Mouse (Mus musculus): Measurements from ENCODE around the gene Fez1.

The Fez1 gene

DNA sequence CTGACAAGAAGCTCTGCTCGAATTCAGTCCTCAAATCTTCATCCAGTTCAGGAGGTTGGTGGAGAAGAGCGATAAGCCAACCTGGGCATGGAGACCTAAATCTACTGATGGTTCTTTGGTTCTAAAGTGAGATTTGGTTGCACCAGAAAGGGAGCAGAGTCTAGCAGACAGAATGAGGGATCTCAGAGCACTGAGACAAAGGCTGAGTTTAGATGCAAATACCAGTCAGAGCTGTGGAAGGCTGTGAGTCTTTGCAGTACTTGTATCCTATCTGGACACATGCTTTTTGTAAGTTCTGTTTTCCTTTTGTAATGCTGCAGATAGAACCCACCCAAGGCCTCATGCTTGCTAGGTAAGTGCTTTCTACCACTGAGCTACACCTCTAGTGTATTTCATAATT, 360 bp downstream of the Fez1 start:
- ChIA-PET POLR2A (interaction anchor here in 3 of 4 experiments (0.7 to 3.4 kb wide), 6 partner anchors 11 to 96 kb away, joined by 3 to 9 read pairs (median 3); partner anchors contain the start of gene Ei24 (in 1 of the 3)), CTCF (no interaction called here)

DNA sequence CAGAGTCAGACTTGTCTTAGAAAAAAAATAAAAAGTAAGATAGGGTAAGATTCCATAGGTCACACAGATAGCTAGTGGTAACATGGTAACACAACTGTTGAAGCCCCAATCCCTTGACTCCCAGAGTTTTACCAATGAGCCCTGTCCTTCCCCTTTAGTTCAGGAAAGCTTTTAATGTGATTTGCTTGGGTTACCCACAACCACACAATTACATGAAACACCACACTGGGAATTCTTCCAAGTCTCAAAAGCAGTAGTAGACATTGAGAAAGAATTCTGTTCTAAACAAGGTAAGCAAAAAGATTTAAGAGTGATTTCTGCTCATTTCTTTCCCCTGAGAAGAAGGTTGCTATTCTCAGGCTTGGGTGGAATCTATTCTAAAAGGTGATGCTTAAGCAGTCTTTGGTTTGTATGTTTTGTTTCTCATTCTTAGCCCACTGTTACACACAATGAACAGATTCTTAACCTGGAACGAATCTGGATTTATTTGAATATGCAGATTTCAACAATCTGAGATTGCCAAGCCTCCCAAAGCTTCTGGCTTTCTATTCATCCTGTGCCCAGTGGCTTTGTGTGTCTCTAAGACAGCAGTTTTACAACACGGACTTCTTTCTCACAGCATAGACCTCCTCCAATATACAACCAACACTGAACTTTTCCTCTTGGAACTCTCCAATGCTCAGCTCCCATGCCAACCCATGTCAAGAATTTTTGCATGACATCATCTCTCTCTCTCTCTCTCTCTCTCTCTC, 5.1 kb downstream of the Fez1 start:
- POLR2A ChIA-PET = no interaction called here
- CTCF ChIA-PET = interaction anchor here in 1 of 4 experiments (0.6 kb wide), 1 partner anchor 143 kb away, joined by 3 read pairs; no protein-coding TSS in a partner anchor

DNA sequence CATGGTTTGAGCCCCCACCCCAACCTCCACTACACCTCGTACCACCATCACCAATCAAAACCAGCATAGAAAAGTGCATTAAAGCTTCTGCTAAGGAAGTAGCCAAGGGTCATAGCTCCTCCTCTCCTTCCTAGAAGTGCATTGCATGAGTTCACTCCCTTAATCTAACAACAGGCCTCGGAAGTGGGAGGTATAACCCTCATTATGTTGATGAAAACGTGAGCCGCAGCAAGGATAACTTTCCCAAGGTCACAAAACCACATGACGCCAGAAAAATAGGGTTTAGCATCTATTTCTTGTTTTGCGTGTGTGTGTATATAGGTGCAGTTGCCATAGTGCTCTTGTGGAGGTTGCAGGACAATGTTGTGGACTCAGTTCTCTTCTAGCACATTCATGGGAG, 9.7 kb downstream of the Fez1 start:
- ChIA-PET CTCF (no interaction called here), POLR2A (interaction anchor here in 2 of 4 experiments (0.6 to 2.2 kb wide), 4 partner anchors 26 to 119 kb away, joined by 3 to 7 read pairs (median 3); no protein-coding TSS in a partner anchor)

DNA sequence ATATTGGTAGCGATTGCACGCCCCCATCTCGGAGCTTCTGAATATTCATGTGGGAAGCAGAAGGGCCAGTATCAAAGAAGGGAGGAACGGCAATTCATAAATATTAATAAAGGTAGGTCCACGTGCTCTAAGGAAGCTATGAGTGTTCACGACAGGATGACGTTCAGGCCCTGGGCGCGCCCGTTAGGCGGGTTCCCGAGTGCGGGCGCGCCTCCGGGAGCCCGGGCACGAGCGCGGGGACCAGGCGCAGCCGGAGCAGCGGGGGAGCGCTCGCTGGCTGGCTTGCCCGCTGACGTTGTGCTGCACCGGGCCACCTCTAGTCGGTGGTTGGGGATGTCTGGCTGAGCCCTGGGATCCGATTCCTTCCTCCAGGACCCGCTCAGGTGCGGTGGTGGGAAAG, 10.9 kb downstream of the Fez1 start:
- POLR2A ChIA-PET = interaction anchor here in 3 of 4 experiments (0.6 to 2.2 kb wide), 11 partner anchors 10 to 584 kb away, joined by 3 to 9 read pairs (median 3); partner anchors contain the start of gene Fez1 (in 1 of the 3)
- CTCF ChIA-PET = interaction anchor here in 2 of 4 experiments (0.6 to 1.0 kb wide), 5 partner anchors 10 to 338 kb away, joined by 3 to 4 read pairs (median 3); no protein-coding TSS in a partner anchor

DNA sequence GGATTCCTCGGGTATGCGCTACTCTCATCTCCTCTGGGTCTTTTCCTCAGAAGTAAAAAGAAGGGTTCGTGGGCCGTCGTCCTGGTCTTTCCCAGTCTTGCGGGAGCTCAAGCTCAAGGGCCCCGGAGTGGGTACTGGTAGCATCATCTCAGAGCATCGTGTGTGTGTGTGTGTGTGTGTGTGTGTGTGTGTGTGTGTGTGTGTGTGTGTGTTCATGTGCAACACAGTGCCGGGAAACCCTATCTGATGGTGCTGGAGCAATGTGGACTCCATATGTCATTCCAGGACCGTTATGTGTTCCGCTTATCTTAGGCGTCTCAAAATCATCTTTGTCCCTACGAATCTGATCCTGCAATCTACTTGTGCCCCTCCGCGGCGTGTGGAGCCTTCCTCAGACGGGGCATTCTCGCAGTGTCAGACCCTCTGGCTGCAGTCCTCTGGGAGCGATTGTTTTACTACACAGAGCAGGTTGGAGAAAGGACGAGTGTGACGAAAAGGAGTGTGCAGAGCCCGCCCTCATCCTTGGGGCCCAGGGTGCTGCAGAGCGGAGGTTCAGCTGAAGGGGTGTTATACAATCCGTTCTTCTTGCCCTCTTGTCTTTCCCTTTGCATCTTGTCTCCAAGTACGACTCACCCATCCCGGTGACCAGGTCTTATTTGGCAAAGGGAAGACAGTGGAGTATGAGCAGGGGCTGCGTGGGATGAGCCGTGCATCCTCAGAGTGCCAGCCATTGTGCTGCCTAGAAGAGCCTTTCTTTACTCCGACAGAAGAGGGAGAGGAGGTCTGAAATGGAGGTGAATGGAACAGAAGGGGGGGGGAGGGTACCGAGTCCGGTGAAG, 11.6 kb downstream of the Fez1 start:
- ChIA-PET CTCF (interaction anchor here in 3 of 4 experiments (0.6 to 1.0 kb wide), 6 partner anchors 10 to 946 kb away, joined by 3 to 4 read pairs (median 3); no protein-coding TSS in a partner anchor), POLR2A (interaction anchor here (0.6 to 2.2 kb wide), 11 partner anchors 9 to 583 kb away, joined by 3 to 16 read pairs (median 4); partner anchors contain the start of gene Fez1 (in 1 of the 4))

DNA sequence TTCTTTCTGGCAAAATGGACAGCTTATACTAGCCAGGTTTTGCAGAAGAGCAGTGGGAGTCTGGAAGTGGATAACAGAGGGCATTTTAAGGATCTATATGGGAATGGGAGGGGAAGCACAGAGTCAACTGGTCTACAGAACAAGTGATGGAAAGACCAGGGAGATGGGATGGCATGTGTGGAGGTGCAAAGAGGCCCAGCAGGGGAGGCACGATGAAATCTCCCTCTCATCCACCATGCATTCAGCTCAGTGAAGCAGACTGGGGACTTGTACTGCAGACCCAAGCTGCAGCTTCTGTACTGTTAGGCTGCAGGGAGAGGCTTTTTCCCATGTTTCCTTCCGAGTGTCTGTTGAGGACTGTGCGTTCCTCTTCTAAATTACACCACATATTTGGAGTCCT, 12.2 kb downstream of the Fez1 start:
- POLR2A ChIA-PET = interaction anchor here in 1 of 4 experiments (0.6 kb wide), 1 partner anchor 52 kb away, joined by 16 read pairs; no protein-coding TSS in a partner anchor
- CTCF ChIA-PET = no interaction called here

DNA sequence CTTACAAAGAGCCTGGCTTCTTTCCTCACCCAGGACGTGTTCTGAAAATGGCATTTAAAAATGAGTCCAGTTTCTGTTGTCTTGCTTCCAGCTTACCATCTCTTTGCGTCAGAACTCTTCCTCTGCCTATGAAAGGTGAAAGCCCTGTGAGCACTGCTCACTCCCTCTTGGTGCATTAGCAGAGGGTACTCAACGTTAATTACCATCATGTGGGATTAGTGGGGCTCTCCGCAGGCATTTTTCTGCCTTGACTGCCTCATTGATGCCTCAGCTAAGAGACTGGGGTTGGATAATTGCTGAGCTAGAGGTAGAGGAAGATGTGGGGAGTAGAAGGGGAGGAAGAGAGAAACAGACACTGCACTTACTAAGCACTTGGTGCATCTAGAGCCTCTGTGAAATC, 24.7 kb downstream of the Fez1 start:
- ChIA-PET POLR2A (no interaction called here), CTCF (no interaction called here)

DNA sequence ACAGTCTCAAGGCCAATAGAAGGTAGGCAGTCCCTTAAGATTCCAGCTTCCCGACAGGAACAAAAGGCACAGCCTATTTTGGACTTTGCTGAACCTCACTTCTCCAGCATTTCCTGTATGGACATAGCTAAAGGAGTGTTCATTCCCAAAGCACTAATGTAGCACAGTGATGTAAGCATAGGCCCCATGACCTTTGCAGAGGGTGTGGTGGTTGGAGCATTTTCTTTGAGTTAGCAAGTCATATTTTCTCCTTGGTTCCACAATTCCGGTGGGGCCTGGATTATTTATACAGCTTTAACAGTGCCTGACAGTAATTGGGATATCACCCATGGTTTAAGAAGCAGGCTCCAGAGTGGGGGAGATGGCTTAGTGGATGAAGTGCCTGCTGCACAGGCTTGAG, 27.0 kb downstream of the Fez1 start:
- POLR2A ChIA-PET = interaction anchor here in 1 of 4 experiments (1.5 kb wide), 1 partner anchor 10 kb away, joined by 4 read pairs; no protein-coding TSS in a partner anchor
- CTCF ChIA-PET = interaction anchor here in 1 of 4 experiments (0.5 kb wide), 1 partner anchor 122 kb away, joined by 4 read pairs; no protein-coding TSS in a partner anchor

DNA sequence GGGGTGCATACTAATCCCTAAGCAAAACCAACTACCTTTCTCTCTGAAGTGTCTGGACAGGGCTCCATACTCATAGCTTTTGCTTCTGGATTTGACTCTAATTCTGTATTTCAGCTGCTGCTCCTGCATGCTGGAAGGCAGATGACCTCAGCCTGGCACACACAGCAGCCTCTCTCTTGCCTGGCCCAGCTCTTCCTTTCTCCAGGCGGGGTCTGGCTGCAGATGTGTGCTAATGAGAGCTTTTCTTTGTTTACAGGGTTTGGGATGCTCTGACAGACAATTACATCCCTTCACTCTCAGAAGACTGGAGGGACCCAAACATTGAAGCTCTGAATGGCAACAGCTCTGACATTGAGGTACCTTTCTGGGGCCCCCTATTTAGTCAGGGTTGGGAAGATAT, 28.4 kb downstream of the Fez1 start:
- CTCF ChIA-PET = interaction anchor here in 1 of 4 experiments (1.0 kb wide), 1 partner anchor 36 kb away, joined by 3 read pairs; no protein-coding TSS in a partner anchor

DNA sequence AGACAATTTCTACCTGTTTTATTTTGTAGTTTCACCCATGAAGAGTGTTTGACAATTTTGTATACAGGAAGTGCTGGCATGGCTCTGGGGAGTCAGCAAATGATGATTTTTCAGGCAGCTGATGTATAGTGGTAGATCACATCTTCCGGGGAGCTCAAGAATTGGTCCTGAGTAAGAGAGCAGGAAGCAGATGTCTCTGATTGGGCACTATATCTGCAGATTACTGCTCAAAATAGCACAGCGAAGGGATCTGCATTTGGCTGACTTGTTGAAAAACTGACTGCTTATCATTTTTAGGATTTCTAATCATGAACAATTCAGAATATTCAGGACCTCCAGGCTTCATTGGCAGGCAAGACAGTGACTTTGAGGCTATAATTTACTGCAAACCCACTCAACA, 30.5 kb downstream of the Fez1 start:
- ChIA-PET CTCF (no interaction called here), POLR2A (interaction anchor here in 1 of 4 experiments (0.6 kb wide), 1 partner anchor 88 kb away, joined by 7 read pairs; no protein-coding TSS in a partner anchor)

More for the DNA sequence above, 28.4 kb downstream of the Fez1 start:
- POLR2A ChIA-PET = interaction anchor here in 1 of 4 experiments (1.5 kb wide), 1 partner anchor 8 kb away, joined by 4 read pairs; no protein-coding TSS in a partner anchor

DNA sequence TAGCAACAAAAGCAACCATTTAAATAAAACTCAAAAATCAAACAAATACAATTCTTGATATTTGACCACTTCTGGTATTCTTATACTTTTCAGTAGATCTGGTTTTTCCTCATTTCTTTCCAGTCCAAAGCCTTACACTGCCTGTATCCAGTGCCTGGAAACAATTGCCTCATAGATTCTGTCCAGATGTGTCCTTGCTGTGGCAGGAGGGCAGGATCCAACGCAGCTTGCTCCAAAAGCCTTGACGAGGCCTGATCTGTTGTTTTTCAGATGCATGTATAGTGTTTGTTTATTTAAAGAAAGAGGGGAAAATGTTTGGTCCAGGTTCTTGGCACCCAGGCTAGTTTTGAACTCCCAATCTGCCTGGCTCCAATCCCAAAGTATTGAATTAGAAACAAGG, 34.7 kb downstream of the Fez1 start:
- POLR2A ChIA-PET = interaction anchor here in 1 of 4 experiments (0.8 to 2.0 kb wide), 6 partner anchors 14 to 284 kb away, joined by 3 to 8 read pairs (median 4); no protein-coding TSS in a partner anchor
- CTCF ChIA-PET = interaction anchor here in 1 of 4 experiments (0.6 kb wide), 1 partner anchor 10 kb away, joined by 16 read pairs; no protein-coding TSS in a partner anchor

DNA sequence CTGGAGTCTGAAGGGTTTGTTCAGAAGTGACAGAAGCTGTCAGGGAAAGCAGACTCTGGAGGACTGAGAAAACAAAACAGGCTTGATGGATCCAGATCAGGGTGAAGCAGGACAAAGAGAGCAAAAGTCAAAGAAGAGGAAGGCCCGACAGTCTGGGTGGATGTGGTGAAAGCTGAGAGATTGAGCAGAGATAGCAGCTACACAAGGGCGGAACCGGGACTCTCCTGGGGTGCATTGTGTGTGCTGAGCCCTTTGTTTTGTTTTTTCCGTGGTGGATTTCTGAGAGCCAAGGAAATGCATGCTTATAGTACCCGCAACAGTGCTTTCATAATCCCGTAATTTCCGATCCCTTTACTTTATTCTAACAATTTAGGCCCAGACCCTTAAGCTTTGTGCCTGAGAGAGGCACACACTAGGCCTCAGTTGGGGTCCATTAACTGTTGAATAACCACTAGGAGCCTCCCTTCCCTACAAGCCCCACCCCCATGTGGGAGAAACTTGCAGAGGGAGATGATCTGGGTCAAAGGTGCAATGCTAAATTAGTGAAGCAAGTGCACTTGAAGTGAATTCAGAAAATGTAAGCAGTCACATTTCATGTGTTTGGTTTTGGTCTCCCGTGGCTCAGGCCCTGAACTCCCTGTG, 35.9 kb downstream of the Fez1 start:
- CTCF ChIA-PET = interaction anchor here in 1 of 4 experiments (0.8 kb wide), 1 partner anchor 37 kb away, joined by 6 read pairs; no protein-coding TSS in a partner anchor
- POLR2A ChIA-PET = interaction anchor here in 2 of 4 experiments (0.5 to 2.0 kb wide), 14 partner anchors 8 to 466 kb away, joined by 3 to 8 read pairs (median 3); no protein-coding TSS in a partner anchor

DNA sequence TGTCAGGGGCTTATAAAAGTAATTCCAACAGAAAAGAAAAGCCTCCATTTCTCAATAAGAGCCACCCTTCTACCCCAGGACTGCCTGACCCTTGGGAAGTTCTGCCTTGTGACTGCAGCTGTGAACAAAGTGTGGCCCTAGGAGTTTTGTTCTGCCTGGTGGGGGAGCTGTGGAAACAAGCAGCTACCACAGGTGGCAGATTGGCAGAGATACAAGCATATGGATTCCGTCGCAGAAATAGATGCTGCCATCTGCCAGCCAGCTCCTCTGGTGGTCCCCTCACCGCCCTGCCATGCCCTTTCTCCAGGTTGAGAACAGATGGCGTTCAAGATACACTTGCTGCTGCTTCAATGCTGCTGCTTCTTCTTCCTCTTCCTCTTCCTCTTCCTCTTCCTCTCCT, 37.0 kb downstream of the Fez1 start:
- CTCF ChIA-PET = interaction anchor here in 3 of 4 experiments (0.6 to 1.1 kb wide), 3 partner anchors 31 to 82 kb away, joined by 3 read pairs; no protein-coding TSS in a partner anchor

DNA sequence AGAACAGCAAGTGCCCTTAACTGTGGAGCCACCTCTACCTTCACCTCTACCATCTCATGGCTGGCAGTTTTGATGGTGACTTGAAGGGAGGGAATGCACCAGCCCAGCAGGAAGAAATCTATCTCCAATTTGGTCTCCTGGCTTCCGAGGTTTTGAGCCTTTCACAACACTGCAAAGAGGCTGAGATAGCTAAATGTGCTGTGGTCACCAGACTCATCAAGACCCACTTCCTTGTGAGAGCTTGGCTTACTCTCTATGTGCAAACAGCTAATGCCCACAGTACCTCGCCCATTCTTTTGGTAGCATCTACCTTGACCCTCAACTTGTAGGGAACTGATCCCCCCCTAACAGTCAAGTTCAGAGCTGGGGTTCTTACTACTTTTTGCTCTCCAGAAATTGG, 40.9 kb downstream of the Fez1 start:
- ChIA-PET POLR2A (interaction anchor here in 1 of 4 experiments (0.7 to 0.8 kb wide), 2 partner anchors 18 to 19 kb away, joined by 3 read pairs; no protein-coding TSS in a partner anchor), CTCF (interaction anchor here in 1 of 4 experiments (0.9 kb wide), 1 partner anchor 32 kb away, joined by 3 read pairs; no protein-coding TSS in a partner anchor)

More for the DNA sequence above, 37.0 kb downstream of the Fez1 start:
- POLR2A ChIA-PET = interaction anchor here in 2 of 4 experiments (0.6 to 1.6 kb wide), 5 partner anchors 9 to 82 kb away, joined by 3 to 4 read pairs (median 3); no protein-coding TSS in a partner anchor

DNA sequence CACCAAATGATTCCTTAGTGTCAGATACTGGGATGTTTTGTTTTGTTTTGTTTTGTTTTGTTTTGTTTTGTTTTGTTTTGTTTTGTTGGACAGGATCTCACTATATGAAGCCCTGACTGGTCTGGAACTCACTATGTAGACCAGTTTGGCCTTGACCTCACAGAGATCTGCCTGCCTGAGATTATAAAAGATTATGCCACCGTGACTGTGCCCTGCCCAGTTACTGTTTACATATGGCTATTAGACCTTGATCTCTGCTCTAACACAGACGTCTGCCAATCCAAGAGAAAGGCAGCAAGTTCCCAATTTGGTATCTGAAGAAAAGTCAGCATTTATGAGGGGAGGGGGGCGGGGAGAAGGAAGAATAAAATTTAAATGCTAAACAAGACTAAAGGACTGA, 42.0 kb downstream of the Fez1 start:
- POLR2A ChIA-PET = no interaction called here
- CTCF ChIA-PET = no interaction called here

DNA sequence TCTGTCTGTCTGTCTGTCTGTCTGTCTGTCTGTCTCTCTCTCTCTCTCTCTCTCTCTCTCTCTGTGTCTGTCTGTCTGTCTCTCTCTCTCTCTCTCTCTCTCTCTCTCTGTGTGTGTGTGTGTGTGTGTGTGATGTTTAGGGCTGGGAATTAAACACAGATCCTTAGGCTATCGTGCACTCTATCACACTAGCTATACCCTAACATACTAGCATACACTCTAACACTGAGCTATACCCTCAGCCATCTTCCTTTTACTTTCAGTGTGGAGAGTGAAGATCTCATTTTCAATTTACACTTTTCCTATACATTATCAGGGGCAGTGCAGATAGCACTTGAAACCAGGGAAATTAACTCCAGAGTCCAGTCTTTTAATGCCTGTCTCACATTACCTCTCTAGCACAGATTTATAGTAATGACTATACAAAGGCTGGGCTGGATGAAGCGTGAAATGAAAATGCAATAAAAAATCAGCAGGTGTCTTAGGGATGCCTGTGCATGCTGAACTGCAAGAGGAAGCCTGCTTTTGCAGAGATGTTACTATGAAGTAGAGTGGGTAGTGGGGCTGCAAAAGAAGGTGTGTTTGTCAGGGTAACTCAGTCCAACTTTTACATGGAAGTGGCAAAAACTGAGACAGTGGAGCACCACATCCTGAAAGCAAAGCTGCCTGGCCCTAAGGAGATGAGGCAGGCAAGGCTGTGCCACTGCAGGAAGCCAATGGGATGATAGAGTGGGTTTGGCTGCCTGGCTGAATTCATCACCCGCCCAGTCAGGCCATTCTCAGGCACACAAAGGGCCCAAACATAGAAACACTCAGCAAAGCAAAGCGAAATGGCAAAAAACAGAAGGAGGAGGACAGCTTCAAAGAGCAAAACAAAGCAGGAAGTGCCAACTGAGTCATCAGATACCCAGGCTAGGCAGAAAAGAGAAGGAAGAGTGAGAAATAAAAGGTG, 43.5 kb downstream of the Fez1 start:
- ChIA-PET POLR2A (interaction anchor here in 1 of 4 experiments (0.6 to 0.7 kb wide), 2 partner anchors 18 to 304 kb away, joined by 3 read pairs; no protein-coding TSS in a partner anchor), CTCF (interaction anchor here in 2 of 4 experiments (0.6 to 0.7 kb wide), 3 partner anchors 23 to 390 kb away, joined by 3 to 27 read pairs (median 3); no protein-coding TSS in a partner anchor)

DNA sequence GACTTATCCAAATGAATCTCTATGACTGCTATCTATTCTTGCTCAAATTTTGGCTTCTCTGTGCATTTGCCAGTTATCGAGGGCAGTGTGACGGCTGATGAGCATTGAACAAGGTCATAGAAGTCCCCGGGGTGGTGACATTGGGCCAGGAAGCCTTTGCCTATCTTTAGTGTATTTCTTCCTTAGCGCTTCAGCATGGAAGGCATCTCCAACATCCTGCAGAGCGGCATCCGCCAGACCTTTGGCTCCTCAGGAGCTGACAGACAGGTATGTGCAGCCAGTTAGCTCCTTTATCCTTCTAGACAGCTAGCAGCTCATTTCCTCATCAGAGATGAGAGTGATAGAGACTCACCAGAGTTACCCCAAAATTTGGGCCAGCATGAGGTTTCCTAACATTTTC, 47.0 kb downstream of the Fez1 start:
- ChIA-PET POLR2A (interaction anchor here in 1 of 4 experiments (1.0 kb wide), 1 partner anchor 11 kb away, joined by 4 read pairs; no protein-coding TSS in a partner anchor), CTCF (interaction anchor here in 1 of 4 experiments (0.8 kb wide), 1 partner anchor 9 kb away, joined by 3 read pairs; no protein-coding TSS in a partner anchor)
